Mouse (Mus musculus) heart, adult 2 months (tissue): ENCODE results near the gene Cacna1s.

Experiments
- CTCF ChIP-seq: fragments of 200-600 bp; IDR thresholded peaks from 2 replicates; pipeline ENCODE4 v1.8.1; 2022; ENCODE audit warnings: antibody characterized with exemption, mild to moderate bottlenecking, moderate library complexity
- EP300 ChIP-seq: fragments of 200-500 bp; IDR thresholded peaks from 2 replicates; pipeline ENCODE4 v1.6.1; 2011; ENCODE audit warnings: low read depth, low read length, control low read depth; ENCODE audit not compliant: insufficient read depth

GRCm38 (mm10) chr1:136135046-136135445 lies 82.5 kb downstream of the Cacna1s start:
- TF ChIP-seq EP300 = no peak
- no peak for TF ChIP-seq CTCF
